Mouse (Mus musculus): ENCODE data around the gene Txndc2. TPM values are rescaled to one million over a fixed set of nuclear protein-coding genes. Genes with fewer than 3 reads are reported as not detected.

Gene Txndc2
- polyA plus RNA-seq, 1 experiment, result 0.21 TPM

DNA sequence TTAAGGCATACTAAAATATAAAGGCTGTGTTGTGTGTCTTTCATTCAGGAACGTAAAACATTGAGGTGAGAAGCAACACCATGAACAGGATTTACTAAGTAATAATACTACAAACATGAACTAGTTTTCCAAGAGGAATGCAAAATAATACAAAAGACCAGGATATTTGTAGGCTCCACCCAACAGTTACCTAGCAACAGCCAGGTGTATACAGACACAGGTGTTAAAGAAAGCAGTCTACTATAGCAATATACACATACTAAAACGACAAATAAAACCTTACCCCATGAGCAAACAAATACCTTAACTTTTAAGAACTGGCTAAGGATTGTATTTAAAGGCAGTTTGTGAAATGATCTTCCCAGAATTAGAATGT, 33.7 kb downstream of the Txndc2 start:
- no peak for DNase-seq
- 60% methylated on average over 2 of the region's 2 CpGs for WGBS
- Histone ChIP-seq H3K27ac (ENCODE audit: insufficient read depth, low read length) (no peak overlapping the region), H3K4me1 (ENCODE audit: control insufficient read depth, insufficient read depth, low read length) (peaks cover 12% of the 10 kb centered on the region), H3K27me3 (ENCODE audit: control insufficient read depth, insufficient read depth, low read length) (no peaks in the 10 kb centered on the region), H3K4me3 (replicated peaks; ENCODE audit: insufficient read depth, low read depth, low read length) (no peak overlapping the region)
- no peak for TF ChIP-seq POLR2A (IDR thresholded peaks at IDR 0.05; ENCODE audit: borderline replicate concordance, insufficient read depth, low read length)
- no peak for TF ChIP-seq CTCF (IDR thresholded peaks at IDR 0.05; ENCODE audit: borderline replicate concordance, insufficient read depth, low read depth, low read length)

DNA sequence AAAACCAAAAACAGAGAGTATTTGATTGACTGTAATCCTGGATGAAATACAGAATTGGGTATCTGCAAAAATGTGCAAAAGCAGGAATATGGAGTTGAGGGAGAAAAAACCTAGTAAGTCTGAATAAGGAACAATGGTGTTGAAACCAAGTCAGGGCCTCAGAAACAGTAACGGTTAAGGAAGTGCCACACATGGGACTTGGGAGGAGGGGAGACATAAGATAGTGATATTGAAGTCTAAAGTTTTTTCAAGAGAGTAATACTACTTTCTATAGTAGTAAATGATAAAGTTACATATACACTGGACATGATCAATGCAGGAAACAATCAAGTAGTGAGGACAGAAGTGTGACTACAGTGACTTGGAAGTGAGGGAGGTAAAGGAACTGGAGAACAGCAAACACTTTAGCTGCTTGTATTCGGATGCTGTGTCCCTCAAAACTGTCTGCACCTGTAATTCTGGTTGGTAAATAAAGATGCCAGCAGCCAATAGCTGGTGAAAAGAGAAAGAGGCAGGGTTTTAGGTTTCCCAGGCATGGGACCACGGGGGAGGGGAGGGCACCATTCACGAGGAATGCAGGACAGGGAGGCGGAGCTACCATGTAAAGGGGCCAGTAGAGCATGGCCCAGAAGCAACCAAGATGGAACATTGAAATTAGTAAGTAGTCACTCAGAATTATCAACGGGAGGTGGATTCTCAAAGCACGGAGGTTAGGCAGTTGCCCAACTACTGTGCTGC, 34.2 kb downstream of the Txndc2 start:
- WGBS, result 24% methylated on average over 7 of the region's 7 CpGs
- Histone ChIP-seq H3K27ac (ENCODE audit: insufficient read depth, low read length) (no peak overlapping the region), H3K4me3 (replicated peaks; ENCODE audit: insufficient read depth, low read depth, low read length) (no peak overlapping the region), H3K4me1 (ENCODE audit: control insufficient read depth, insufficient read depth, low read length) (peaks cover 12% of the 10 kb centered on the region), H3K27me3 (ENCODE audit: control insufficient read depth, insufficient read depth, low read length) (no peaks in the 10 kb centered on the region)
- TF ChIP-seq CTCF (IDR thresholded peaks at IDR 0.05; ENCODE audit: borderline replicate concordance, insufficient read depth, low read depth, low read length) (no peak), POLR2A (IDR thresholded peaks at IDR 0.05; ENCODE audit: borderline replicate concordance, insufficient read depth, low read length) (no peak)
- DNase-seq, result no peak

DNA sequence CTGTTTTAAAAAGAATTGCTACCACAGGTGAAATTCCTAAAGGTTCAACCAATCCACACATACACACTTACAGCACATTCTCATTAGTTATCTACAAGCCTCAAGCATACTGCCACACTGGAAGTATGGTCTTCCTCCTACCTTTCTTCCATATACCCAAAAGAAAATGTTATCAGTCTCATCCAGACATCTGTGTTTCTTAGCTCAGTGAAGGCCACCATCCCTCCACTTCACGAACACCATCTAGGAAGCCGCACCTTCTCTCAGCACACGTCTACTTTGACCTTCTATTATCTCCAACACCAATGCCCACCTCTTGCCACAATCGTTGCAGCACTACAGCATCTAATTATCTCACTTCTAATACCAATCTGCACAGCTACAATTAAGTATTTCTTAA, 36.0 kb downstream of the Txndc2 start:
- TF ChIP-seq POLR2A (IDR thresholded peaks at IDR 0.05; ENCODE audit: borderline replicate concordance, insufficient read depth, low read length) (no peak), CTCF (IDR thresholded peaks at IDR 0.05; ENCODE audit: borderline replicate concordance, insufficient read depth, low read depth, low read length) (no peak)
- WGBS, result 60% methylated on average over 4 of the region's 4 CpGs
- Histone ChIP-seq H3K4me3 (replicated peaks; ENCODE audit: insufficient read depth, low read depth, low read length) (no peak overlapping the region), H3K4me1 (ENCODE audit: control insufficient read depth, insufficient read depth, low read length) (peaks cover 12% of the 10 kb centered on the region), H3K27me3 (ENCODE audit: control insufficient read depth, insufficient read depth, low read length) (no peaks in the 10 kb centered on the region), H3K27ac (ENCODE audit: insufficient read depth, low read length) (no peak overlapping the region)
- DNase-seq, result no peak

DNA sequence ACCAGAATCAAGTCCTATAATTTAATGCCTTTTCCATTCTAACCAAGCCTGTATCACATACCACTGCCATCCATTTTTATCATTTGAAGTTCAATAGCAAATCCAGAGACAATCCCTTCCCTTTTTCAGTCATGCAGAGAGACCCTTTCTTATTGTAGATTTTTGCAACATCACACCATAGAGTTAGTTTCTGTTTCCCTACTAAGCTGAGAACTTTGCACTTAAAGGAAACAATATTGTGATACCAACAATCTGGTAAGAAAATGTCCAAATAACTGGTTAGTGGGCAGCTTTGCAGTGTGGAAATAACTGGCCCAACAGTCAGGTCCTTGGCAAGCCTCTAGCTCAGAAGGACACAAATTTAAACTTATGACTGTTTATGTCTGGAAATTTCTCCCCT, 37.1 kb downstream of the Txndc2 start:
- H3K4me3 ChIP-seq (replicated peaks; ENCODE audit: insufficient read depth, low read depth, low read length), result no peak overlapping the region
- TF ChIP-seq POLR2A (IDR thresholded peaks at IDR 0.05; ENCODE audit: borderline replicate concordance, insufficient read depth, low read length) (no peak), CTCF (IDR thresholded peaks at IDR 0.05; ENCODE audit: borderline replicate concordance, insufficient read depth, low read depth, low read length) (no peak)
- no peak for DNase-seq
- no peak overlapping the region for H3K27ac ChIP-seq (ENCODE audit: insufficient read depth, low read length)
- H3K27me3 ChIP-seq (ENCODE audit: control insufficient read depth, insufficient read depth, low read length), result no peaks in the 10 kb centered on the region
- peaks cover 12% of the 10 kb centered on the region for H3K4me1 ChIP-seq (ENCODE audit: control insufficient read depth, insufficient read depth, low read length)

- no peak for DNase-seq
- no peak overlapping the region for H3K27ac ChIP-seq (ENCODE audit: insufficient read depth, low read length)
- H3K4me3 ChIP-seq (replicated peaks; ENCODE audit: insufficient read depth, low read depth, low read length), result no peak overlapping the region
- no peaks in the 10 kb centered on the region for H3K27me3 ChIP-seq (ENCODE audit: control insufficient read depth, insufficient read depth, low read length)
- TF ChIP-seq POLR2A (IDR thresholded peaks at IDR 0.05; ENCODE audit: borderline replicate concordance, insufficient read depth, low read length) (no peak), CTCF (IDR thresholded peaks at IDR 0.05; ENCODE audit: borderline replicate concordance, insufficient read depth, low read depth, low read length) (no peak)
- H3K4me1 ChIP-seq (ENCODE audit: control insufficient read depth, insufficient read depth, low read length), result peaks cover 9% of the 10 kb centered on the region
These were observed 37.7 kb downstream of the Txndc2 start for GRCm38 (mm10) chr17:65604315-65604714.

- DNase-seq, result no peak
- Histone ChIP-seq H3K4me3 (replicated peaks; ENCODE audit: insufficient read depth, low read depth, low read length) (no peak overlapping the region), H3K27ac (ENCODE audit: insufficient read depth, low read length) (no peak overlapping the region), H3K27me3 (ENCODE audit: control insufficient read depth, insufficient read depth, low read length) (no peaks in the 10 kb centered on the region), H3K4me1 (ENCODE audit: control insufficient read depth, insufficient read depth, low read length) (peaks cover 12% of the 10 kb centered on the region)
- 71% methylated on average over 3 of the region's 3 CpGs for WGBS
- no peak for TF ChIP-seq POLR2A (IDR thresholded peaks at IDR 0.05; ENCODE audit: borderline replicate concordance, insufficient read depth, low read length)
- no peak for TF ChIP-seq CTCF (IDR thresholded peaks at IDR 0.05; ENCODE audit: borderline replicate concordance, insufficient read depth, low read depth, low read length)
These were observed 44.0 kb downstream of the Txndc2 start for GRCm38 (mm10) chr17:65597857-65598486.

DNA sequence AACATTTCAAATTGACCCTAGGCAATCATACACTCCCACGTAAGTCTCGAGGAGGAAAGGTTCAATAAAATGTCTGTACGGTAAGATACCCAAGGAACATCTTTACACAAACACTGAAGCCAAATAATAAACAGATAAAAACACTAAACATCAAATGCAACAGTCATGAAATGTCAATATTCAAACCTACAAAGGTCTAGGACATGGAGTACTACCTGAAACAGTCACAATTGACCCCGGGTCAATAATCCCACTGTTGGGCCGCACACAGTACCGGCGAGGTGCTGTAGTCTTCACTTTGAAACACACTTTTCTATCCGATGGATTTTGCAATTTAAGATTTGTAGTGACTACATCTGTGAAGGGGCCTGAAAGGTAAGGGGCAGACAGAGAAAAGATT, 47.3 kb downstream of the Txndc2 start:
- no peak overlapping the region for H3K4me3 ChIP-seq (replicated peaks; ENCODE audit: insufficient read depth, low read depth, low read length)
- H3K27ac ChIP-seq (ENCODE audit: insufficient read depth, low read length), result no peak overlapping the region
- H3K27me3 ChIP-seq (ENCODE audit: control insufficient read depth, insufficient read depth, low read length), result no peaks in the 10 kb centered on the region
- DNase-seq, result no peak
- peaks cover 12% of the 10 kb centered on the region; the same call in 1 of the 2 replicates for H3K4me1 ChIP-seq (ENCODE audit: control insufficient read depth, insufficient read depth, low read length)
- TF ChIP-seq POLR2A (IDR thresholded peaks at IDR 0.05; ENCODE audit: borderline replicate concordance, insufficient read depth, low read length) (no peak), CTCF (IDR thresholded peaks at IDR 0.05; ENCODE audit: borderline replicate concordance, insufficient read depth, low read depth, low read length) (no peak)
- WGBS, result 89% methylated on average over 8 of the region's 8 CpGs

Other genes with a start within 250 kb of the Txndc2 start
- 0.32 and 0.34 TPM in 2 replicates for gene Tmem232, start 101.4 kb downstream of the Txndc2 start, polyA plus RNA-seq (2012; rRNA removed)
- gene Vapa, start 28.6 kb downstream of the Txndc2 start, polyA plus RNA-seq (2012; rRNA removed), result 82.3 and 89.7 TPM in 2 replicates
- 71.4 and 79.7 TPM in 2 replicates for gene Rab31, start 130.6 kb upstream of the Txndc2 start, polyA plus RNA-seq (2012; rRNA removed)
- 71.5 and 72.9 TPM in 2 replicates for gene Ppp4r1, start 140.4 kb upstream of the Txndc2 start, polyA plus RNA-seq (2012; rRNA removed)
- 44.9 and 48.5 TPM in 2 replicates for gene Ralbp1, start 243.6 kb upstream of the Txndc2 start, polyA plus RNA-seq (2012; rRNA removed)